Comparison of ENCODE assay signal across 20 mouse cellular contexts in the genomic region with DNA sequence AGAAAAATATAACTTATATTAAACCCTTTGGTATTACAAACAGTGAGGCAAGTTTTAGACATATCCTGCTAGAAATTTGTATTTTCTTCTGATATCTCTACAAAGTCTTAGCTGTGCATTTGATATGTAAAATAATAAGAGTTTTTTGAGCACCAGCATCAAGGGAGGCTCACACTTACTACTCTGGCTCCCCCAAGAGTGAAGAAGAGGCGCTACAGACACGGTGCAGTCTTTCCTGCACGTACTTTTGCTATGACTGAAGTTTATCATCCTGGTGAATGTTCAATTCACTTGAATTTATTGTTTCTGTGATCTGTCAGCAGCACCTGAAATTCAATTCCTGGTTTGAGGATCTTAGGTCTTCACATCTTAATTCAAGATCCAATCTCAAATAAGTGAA.
DNase-seq lines count a peak whose midpoint lies in the region; ATAC-seq and TF ChIP-seq lines count a peak whose summit lies in the region.
"Had no signal": no experiment of that assay in that cellular context is flagged by ENCODE, and none has a peak within 500 bp of the region (broad histone marks: within the 10 kb centered on the region; RNA-seq: fewer than 3 reads in every experiment).

No protein-coding gene starts in this region.

- no peaks in the 10 kb centered on the region for H3K36me3 ChIP-seq in kidney, postnatal 0 days (ENCODE audit: insufficient read depth, low read length)
- H3K36me3 ChIP-seq in midbrain, postnatal 0 days (ENCODE audit: insufficient read depth, low read length) = no peaks in the 10 kb centered on the region
- no peaks in the 10 kb centered on the region for H3K36me3 ChIP-seq in midbrain, embryonic 10.5 days
- H3K36me3 ChIP-seq: embryonic facial prominence, embryonic 12.5 days; heart, embryonic 13.5 days; kidney, embryonic 15.5 days; neural tube, embryonic 12.5 days had no signal

- H3K4me1 ChIP-seq in kidney, postnatal 0 days (replicated peaks; ENCODE audit: insufficient read depth, low read length) = no peaks in the 10 kb centered on the region
- no peaks in the 10 kb centered on the region for H3K4me1 ChIP-seq in midbrain, postnatal 0 days (ENCODE audit: insufficient read depth, low read length)
- no peaks in the 10 kb centered on the region for H3K4me1 ChIP-seq in midbrain, embryonic 10.5 days
- H3K4me1 ChIP-seq: embryonic facial prominence, embryonic 12.5 days; heart, embryonic 13.5 days; kidney, embryonic 15.5 days; neural tube, embryonic 12.5 days had no signal

- H3K4me3 ChIP-seq in gastrocnemius, adult 2 months = no peak overlapping the region
- H3K4me3 ChIP-seq in kidney, postnatal 0 days (replicated peaks; ENCODE audit: low read depth, low read length) = no peak overlapping the region
- H3K4me3 ChIP-seq in midbrain, postnatal 0 days (ENCODE audit: low read depth, low read length) = no peak overlapping the region
- no peak overlapping the region for H3K4me3 ChIP-seq in midbrain, embryonic 10.5 days
- H3K4me3 ChIP-seq: embryonic facial prominence, embryonic 12.5 days; heart, embryonic 13.5 days; kidney, embryonic 15.5 days; neural tube, embryonic 12.5 days had no signal

- no peak overlapping the region for H3K9ac ChIP-seq in kidney, postnatal 0 days (ENCODE audit: low read depth, low read length)
- no peak overlapping the region for H3K9ac ChIP-seq in midbrain, postnatal 0 days (replicated peaks; ENCODE audit: low read length, poor library complexity, severe bottlenecking)
- H3K9ac ChIP-seq: embryonic facial prominence, embryonic 12.5 days; heart, embryonic 13.5 days; hindbrain, embryonic 14.5 days; kidney, embryonic 15.5 days; liver, postnatal 0 days; neural tube, embryonic 12.5 days had no signal

- H3K27me3 ChIP-seq in kidney, postnatal 0 days (ENCODE audit: insufficient read depth, low read length) = no peaks in the 10 kb centered on the region
- H3K27me3 ChIP-seq in midbrain, postnatal 0 days (ENCODE audit: insufficient read depth, low read length) = no peaks in the 10 kb centered on the region
- H3K27me3 ChIP-seq in midbrain, embryonic 10.5 days (ENCODE audit: low read depth, poor library complexity, severe bottlenecking) = no peaks in the 10 kb centered on the region
- H3K27me3 ChIP-seq: embryonic facial prominence, embryonic 12.5 days; heart, embryonic 13.5 days; kidney, embryonic 15.5 days; neural tube, embryonic 12.5 days had no signal

- intact Hi-C loops in gastrocnemius, adult 2 months (cut with DNase I) = no loop called here

- 90% methylated on average over 3 of the region's 3 CpGs for WGBS in kidney, postnatal 0 days
- WGBS in midbrain, postnatal 0 days = 90% methylated on average over 3 of the region's 3 CpGs
- WGBS in midbrain, embryonic 10.5 days = 90% methylated on average over 3 of the region's 3 CpGs

- H3K9me3 ChIP-seq in kidney, postnatal 0 days (replicated peaks; ENCODE audit: low read length) = no peaks in the 10 kb centered on the region
- no peaks in the 10 kb centered on the region for H3K9me3 ChIP-seq in midbrain, postnatal 0 days (ENCODE audit: low read length)
- 0 out of 2 replicates have a peak, but pooled peaks cover 4% of the 10 kb centered on the region for H3K9me3 ChIP-seq in midbrain, embryonic 10.5 days (replicated peaks)
- H3K9me3 ChIP-seq: kidney, embryonic 15.5 days; neural tube, embryonic 12.5 days had no signal

- no peak overlapping the region for H3K4me2 ChIP-seq in kidney, postnatal 0 days (ENCODE audit: low read length)
- H3K4me2 ChIP-seq in midbrain, postnatal 0 days (ENCODE audit: low read depth, low read length, poor library complexity, severe bottlenecking) = no peak overlapping the region
- H3K4me2 ChIP-seq: embryonic facial prominence, embryonic 12.5 days; heart, embryonic 13.5 days; hindbrain, embryonic 14.5 days; kidney, embryonic 15.5 days; neural tube, embryonic 12.5 days had no signal

- no peak for ATAC-seq in kidney, postnatal 0 days (replicated peaks; ENCODE audit: low FRiP score, low read depth)
- ATAC-seq in midbrain, postnatal 0 days (ENCODE audit: low FRiP score) = no peak
- ATAC-seq: liver, postnatal 0 days had no signal

- 0 out of 2 replicates have a peak, but pooled peaks have one; percentile 13 for TF ChIP-seq CTCF in gastrocnemius, adult 2 months (IDR thresholded peaks at IDR 0.05)
- TF ChIP-seq CTCF in kidney, postnatal 0 days (IDR thresholded peaks at IDR 0.05; ENCODE audit: low read depth) = peak; percentile 39; the same call in 1 of the 2 replicates
- peak; percentile 30 for TF ChIP-seq CTCF in midbrain, postnatal 0 days (IDR thresholded peaks at IDR 0.05)

- H3K27ac ChIP-seq in gastrocnemius, adult 2 months = no peak overlapping the region
- no peak overlapping the region for H3K27ac ChIP-seq in kidney, postnatal 0 days
- H3K27ac ChIP-seq in midbrain, postnatal 0 days (ENCODE audit: low read depth, low read length) = no peak overlapping the region
- H3K27ac ChIP-seq in midbrain, embryonic 10.5 days (replicated peaks) = no peak overlapping the region
- H3K27ac ChIP-seq: embryonic facial prominence, embryonic 12.5 days; heart, embryonic 13.5 days; hindbrain, embryonic 14.5 days; kidney, embryonic 15.5 days; neural tube, embryonic 12.5 days had no signal

- no peak for DNase-seq in gastrocnemius, adult 2 months
- DNase-seq in gastrocnemius, postnatal 10 days = no peak
- DNase-seq in kidney, postnatal 0 days (ENCODE audit: low spot score) = no peak
- DNase-seq in kidney, postnatal 4 days = no peak
- no peak for DNase-seq in midbrain, postnatal 0 days (ENCODE audit: low spot score)
- no peak for DNase-seq in midbrain, embryonic 10.5 days (ENCODE audit: low spot score)
- DNase-seq in ovary, adult 18-20 months (ENCODE audit: low spot score) = no peak
- DNase-seq: cerebellum, adult 18-20 months; cerebellum, postnatal 14 days; gastrocnemius, postnatal 14 days; heart, adult 11 months; heart, postnatal 36 days; liver, postnatal 0 days; midbrain, embryonic 14.5 days; thymus, postnatal 25 days had no signal
